Mouse (Mus musculus): Measurements from ENCODE around the gene 1700016H13Rik. TPM values are rescaled to one million over a fixed set of nuclear protein-coding genes. Genes with fewer than 3 reads are reported as not detected.

1700016H13Rik gene
- polyA plus RNA-seq (2012; fragmentation: generic; extraction: Trizol) = not detected
- long read RNA-seq, experiment 1 = 0 reads
- long read RNA-seq, experiment 2, partial matches to known transcripts = 0 of 1 reads
- long read RNA-seq, experiment 2, other reads (novel, unspliced or antisense) = 1 of 1 reads

- Histone ChIP-seq H3K79me2 (ENCODE audit: control insufficient read depth, insufficient read depth) (no peaks in the 10 kb centered on the region), H3K27me3 (ENCODE audit: control insufficient read depth, insufficient read depth, insufficient read length) (no peaks in the 10 kb centered on the region), H3K4me3 (ENCODE audit: insufficient read depth, poor library complexity, severe bottlenecking) (peak within 1 kb of the TSS; percentile 11), H3K79me3 (ENCODE audit: low read depth) (no peaks in the 10 kb centered on the region), H3ac (ENCODE audit: control insufficient read depth, insufficient read length, low read depth) (no peak within 1 kb of the TSS), H3K36me3 (ENCODE audit: control insufficient read depth, insufficient read depth) (no peaks in the 10 kb centered on the region)
- TF ChIP-seq USF1 (IDR thresholded peaks at IDR 0.05; ENCODE audit: low read depth) = no peak
- peak; percentile 53 for TF ChIP-seq CTCF (IDR thresholded peaks at IDR 0.05; ENCODE audit: control insufficient read depth, insufficient read depth, insufficient read length)
Observed at GRCm38 (mm10) chr5:103655346-103656118, at the start of gene 1700016H13Rik. Gene 1700016H13Rik, minus strand, starts transcription at chr5:103656010.

GRCm38 (mm10) chr5:103705331-103705730 is 49.5 kb upstream of the 1700016H13Rik start:
- Histone ChIP-seq H3K4me3 (ENCODE audit: insufficient read depth, poor library complexity, severe bottlenecking) (no peak overlapping the region), H3K79me2 (ENCODE audit: control insufficient read depth, insufficient read depth) (no peaks in the 10 kb centered on the region), H3K79me3 (ENCODE audit: low read depth) (peaks cover 1% of the 10 kb centered on the region), H3K27me3 (ENCODE audit: control insufficient read depth, insufficient read depth, insufficient read length) (no peaks in the 10 kb centered on the region), H3K36me3 (ENCODE audit: control insufficient read depth, insufficient read depth) (no peaks in the 10 kb centered on the region), H3ac (ENCODE audit: control insufficient read depth, insufficient read length, low read depth) (no peak overlapping the region)
- TF ChIP-seq CTCF (IDR thresholded peaks at IDR 0.05; ENCODE audit: control insufficient read depth, insufficient read depth, insufficient read length) (no peak), FOSL1 (IDR thresholded peaks at IDR 0.05; ENCODE audit: insufficient read depth, low read length, poor library complexity, severe bottlenecking) (no peak), MAX (IDR thresholded peaks at IDR 0.05) (no peak), USF1 (IDR thresholded peaks at IDR 0.05; ENCODE audit: low read depth) (no peak), MYOG (IDR thresholded peaks at IDR 0.05; ENCODE audit: control insufficient read depth, extremely low read depth, insufficient read length) (no peak), CEBPB (IDR thresholded peaks at IDR 0.05; ENCODE audit: low read depth) (no peak), MYOD1 (IDR thresholded peaks at IDR 0.05; ENCODE audit: control insufficient read depth, insufficient read length, low read depth) (no peak)

GRCm38 (mm10) chr5:103702527-103702926 is 46.7 kb upstream of the 1700016H13Rik start:
- Histone ChIP-seq H3K36me3 (ENCODE audit: control insufficient read depth, insufficient read depth) (no peaks in the 10 kb centered on the region), H3K79me2 (ENCODE audit: control insufficient read depth, insufficient read depth) (no peaks in the 10 kb centered on the region), H3K4me3 (ENCODE audit: insufficient read depth, poor library complexity, severe bottlenecking) (no peak overlapping the region), H3K27me3 (ENCODE audit: control insufficient read depth, insufficient read depth, insufficient read length) (no peaks in the 10 kb centered on the region), H3K79me3 (ENCODE audit: low read depth) (peaks cover 1% of the 10 kb centered on the region), H3ac (ENCODE audit: control insufficient read depth, insufficient read length, low read depth) (no peak overlapping the region)
- TF ChIP-seq MAX (IDR thresholded peaks at IDR 0.05) (no peak), USF1 (IDR thresholded peaks at IDR 0.05; ENCODE audit: low read depth) (no peak), CTCF (IDR thresholded peaks at IDR 0.05; ENCODE audit: control insufficient read depth, insufficient read depth, insufficient read length) (no peak), MYOD1 (IDR thresholded peaks at IDR 0.05; ENCODE audit: control insufficient read depth, insufficient read length, low read depth) (no peak), CEBPB (IDR thresholded peaks at IDR 0.05; ENCODE audit: low read depth) (no peak), MYOG (IDR thresholded peaks at IDR 0.05; ENCODE audit: control insufficient read depth, extremely low read depth, insufficient read length) (no peak), FOSL1 (IDR thresholded peaks at IDR 0.05; ENCODE audit: insufficient read depth, low read length, poor library complexity, severe bottlenecking) (no peak)

- Histone ChIP-seq H3K27me3 (ENCODE audit: control insufficient read depth, insufficient read depth, insufficient read length) (no peaks in the 10 kb centered on the region), H3ac (ENCODE audit: control insufficient read depth, insufficient read length, low read depth) (no peak overlapping the region), H3K79me2 (ENCODE audit: control insufficient read depth, insufficient read depth) (no peaks in the 10 kb centered on the region), H3K79me3 (ENCODE audit: low read depth) (peaks cover 1% of the 10 kb centered on the region), H3K4me3 (ENCODE audit: insufficient read depth, poor library complexity, severe bottlenecking) (no peak overlapping the region), H3K36me3 (ENCODE audit: control insufficient read depth, insufficient read depth) (no peaks in the 10 kb centered on the region)
- TF ChIP-seq MAX (IDR thresholded peaks at IDR 0.05) (no peak), CEBPB (IDR thresholded peaks at IDR 0.05; ENCODE audit: low read depth) (no peak), MYOD1 (IDR thresholded peaks at IDR 0.05; ENCODE audit: control insufficient read depth, insufficient read length, low read depth) (no peak), CTCF (IDR thresholded peaks at IDR 0.05; ENCODE audit: control insufficient read depth, insufficient read depth, insufficient read length) (no peak), USF1 (IDR thresholded peaks at IDR 0.05; ENCODE audit: low read depth) (no peak), MYOG (IDR thresholded peaks at IDR 0.05; ENCODE audit: control insufficient read depth, extremely low read depth, insufficient read length) (no peak), FOSL1 (IDR thresholded peaks at IDR 0.05; ENCODE audit: insufficient read depth, low read length, poor library complexity, severe bottlenecking) (no peak)
Observed at GRCm38 (mm10) chr5:103701466-103701865, 45.7 kb upstream of the 1700016H13Rik start.

- no peaks in the 10 kb centered on the region for H3K27me3 ChIP-seq (ENCODE audit: control insufficient read depth, insufficient read depth, insufficient read length)
- H3K4me3 ChIP-seq (ENCODE audit: insufficient read depth, poor library complexity, severe bottlenecking) = no peak overlapping the region
- peaks cover 3% of the 10 kb centered on the region for H3K79me3 ChIP-seq (ENCODE audit: low read depth)
- TF ChIP-seq CEBPB (IDR thresholded peaks at IDR 0.05; ENCODE audit: low read depth) = no peak
- no peak for TF ChIP-seq MAX (IDR thresholded peaks at IDR 0.05)
- TF ChIP-seq MYOG (IDR thresholded peaks at IDR 0.05; ENCODE audit: control insufficient read depth, extremely low read depth, insufficient read length) = no peak
- TF ChIP-seq CTCF (IDR thresholded peaks at IDR 0.05; ENCODE audit: control insufficient read depth, insufficient read depth, insufficient read length) = no peak
- TF ChIP-seq USF1 (IDR thresholded peaks at IDR 0.05; ENCODE audit: low read depth) = no peak
- no peak for TF ChIP-seq FOSL1 (IDR thresholded peaks at IDR 0.05; ENCODE audit: insufficient read depth, low read length, poor library complexity, severe bottlenecking)
- no peak for TF ChIP-seq MYOD1 (IDR thresholded peaks at IDR 0.05; ENCODE audit: control insufficient read depth, insufficient read length, low read depth)
- H3ac ChIP-seq (ENCODE audit: control insufficient read depth, insufficient read length, low read depth) = no peak overlapping the region
- no peaks in the 10 kb centered on the region for H3K36me3 ChIP-seq (ENCODE audit: control insufficient read depth, insufficient read depth)
- H3K79me2 ChIP-seq (ENCODE audit: control insufficient read depth, insufficient read depth) = peaks cover 2% of the 10 kb centered on the region
Observed at GRCm38 (mm10) chr5:103700661-103701060, 44.9 kb upstream of the 1700016H13Rik start.

Measured in C2C12 (cell line).